Mouse (Mus musculus) liver, embryonic 14.5 days (tissue): ENCODE results near the gene Chpf2.

Source experiments
- CTCF ChIP-seq: IDR thresholded peaks from 2 replicates; pipeline ENCODE4 v1.5.1; 2016; ENCODE audit warnings: antibody characterized with exemption, low read depth, control low read depth
- EP300 ChIP-seq: IDR thresholded peaks from 2 replicates; pipeline ENCODE4 v1.6.1; 2016; ENCODE audit warnings: antibody characterized with exemption, low read depth

DNA sequence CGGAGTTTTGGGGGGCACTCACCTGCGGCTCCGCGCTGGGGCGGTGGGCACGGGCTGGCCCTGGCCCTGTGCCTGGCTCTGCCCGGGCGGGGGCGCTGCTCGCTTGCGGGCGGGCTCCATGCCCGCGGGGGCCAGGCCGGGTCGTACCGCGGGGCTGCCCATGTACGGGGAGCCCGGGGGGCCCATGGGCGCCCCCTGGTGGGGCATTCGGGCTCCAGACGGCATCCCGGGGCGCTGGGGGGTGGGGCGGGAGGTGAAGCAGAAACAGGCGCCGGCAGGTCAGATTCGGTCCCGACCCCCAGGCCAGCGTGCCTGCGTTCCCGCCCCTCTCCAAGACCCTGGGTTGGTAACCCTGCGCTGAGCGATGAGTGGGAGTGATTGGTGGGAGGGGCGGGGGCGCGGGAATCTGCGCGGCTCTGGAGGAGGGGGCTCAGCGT, 12.0 kb downstream of the Chpf2 start:
- peak; percentile 36 for TF ChIP-seq CTCF
- TF ChIP-seq EP300: no peak
